Mouse (Mus musculus) yolk sac, embryonic 10.5 days (tissue): ENCODE data around the gene Eps8l2.
"Not testable (repeated sequence)": the region's sequence is repeated elsewhere in the genome, so short reads cannot be mapped to it uniquely, and the experiment has no call there.

Source experiments
- DNase-seq: peaks from one replicate; pipeline ENCODE4 v3.0.0-alpha.2; 2017; ENCODE audit warnings: low spot score

Eps8l2 gene

DNA sequence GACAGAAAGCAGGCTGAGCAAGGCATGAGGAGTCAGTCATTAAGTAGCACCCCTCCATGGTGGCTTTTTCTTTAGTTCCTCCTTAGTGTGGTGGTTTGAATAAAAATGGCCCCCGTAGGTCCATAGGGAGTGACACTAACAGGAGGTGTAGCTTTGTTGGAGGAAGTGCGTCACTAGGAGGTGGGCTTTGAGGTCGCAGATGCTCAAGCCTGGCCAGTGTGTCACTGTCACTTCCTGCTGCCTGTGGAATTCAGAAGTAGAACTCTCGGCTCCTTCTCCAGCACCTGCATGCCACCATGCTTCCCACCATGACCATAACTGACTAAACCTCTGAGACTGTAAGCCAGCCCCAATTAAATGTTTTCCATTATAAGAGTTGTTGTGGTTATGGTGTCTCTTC is 28.7 kb downstream of the Eps8l2 start:
- DNase-seq = no peak

DNA sequence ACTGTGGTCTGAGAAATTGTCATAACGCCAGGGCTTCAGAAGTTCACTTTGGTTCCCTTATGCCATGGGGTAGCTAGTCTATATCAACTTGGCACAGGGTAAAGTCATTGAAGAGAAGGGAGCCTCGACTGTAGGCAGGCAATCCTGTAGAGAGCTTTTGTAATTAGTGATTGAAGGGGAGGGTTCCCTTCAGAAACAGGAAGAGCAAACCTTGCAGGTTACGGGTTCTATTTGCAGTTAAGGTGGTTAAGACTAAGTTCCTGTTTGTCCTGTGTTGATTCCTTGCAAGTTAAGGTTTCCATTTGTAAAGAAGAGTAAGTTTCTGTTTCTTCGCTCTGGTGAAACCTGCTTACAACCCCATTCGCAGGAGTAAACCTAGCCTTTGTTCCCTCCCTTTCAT is 31.2 kb downstream of the Eps8l2 start:
- DNase-seq = no peak

DNA sequence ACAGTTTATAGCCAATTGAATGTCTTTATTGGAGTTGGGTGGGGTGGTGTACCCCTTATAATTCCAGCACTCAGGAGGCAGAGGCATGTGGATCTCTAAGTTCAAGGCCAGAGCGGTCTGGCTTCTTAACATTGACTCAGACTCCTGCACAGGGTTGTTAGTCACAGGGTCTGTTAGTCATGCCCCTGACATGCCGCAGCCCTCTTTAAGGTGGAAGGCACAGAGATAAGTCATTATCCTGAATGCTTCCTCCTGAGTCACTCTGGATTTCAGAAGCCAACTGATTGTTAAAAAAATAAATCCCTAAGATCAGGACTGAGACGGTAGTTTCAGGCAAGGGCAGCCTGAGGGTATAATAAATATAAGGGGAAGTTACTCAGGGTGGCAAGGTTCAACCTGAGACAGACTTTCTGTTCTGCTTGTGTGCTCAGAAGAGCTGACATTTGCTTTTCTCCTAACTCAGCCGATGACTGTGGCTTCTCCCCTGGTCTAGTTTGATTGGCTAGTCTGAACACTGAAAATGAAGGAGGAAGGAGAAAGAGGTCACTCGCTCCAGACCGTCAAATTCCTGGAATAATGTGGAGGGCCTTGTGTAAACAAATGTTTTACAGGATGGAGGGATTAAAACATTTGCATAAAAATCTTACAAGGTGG is 33.4 kb downstream of the Eps8l2 start:
- DNase-seq = peak; percentile 73

DNA sequence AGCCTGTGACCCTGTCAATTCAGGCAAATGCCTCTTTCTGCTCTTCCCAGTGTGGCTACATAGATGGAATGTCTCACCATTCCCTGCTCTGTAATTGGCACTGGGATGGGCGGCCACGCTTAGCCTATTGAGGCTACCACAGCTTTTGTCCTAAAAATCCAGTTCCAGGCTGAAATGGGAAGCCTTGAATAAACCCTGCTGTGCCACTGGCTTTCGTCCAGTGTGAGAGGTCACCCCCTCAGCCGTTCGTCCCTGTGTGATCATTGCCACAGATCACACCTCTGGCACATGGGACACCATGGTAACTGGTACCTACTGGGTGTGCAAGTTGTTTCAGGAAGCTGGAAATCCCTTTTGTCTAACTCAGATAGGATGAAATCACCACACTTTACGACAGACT is 34.9 kb downstream of the Eps8l2 start:
- DNase-seq = no peak

DNA sequence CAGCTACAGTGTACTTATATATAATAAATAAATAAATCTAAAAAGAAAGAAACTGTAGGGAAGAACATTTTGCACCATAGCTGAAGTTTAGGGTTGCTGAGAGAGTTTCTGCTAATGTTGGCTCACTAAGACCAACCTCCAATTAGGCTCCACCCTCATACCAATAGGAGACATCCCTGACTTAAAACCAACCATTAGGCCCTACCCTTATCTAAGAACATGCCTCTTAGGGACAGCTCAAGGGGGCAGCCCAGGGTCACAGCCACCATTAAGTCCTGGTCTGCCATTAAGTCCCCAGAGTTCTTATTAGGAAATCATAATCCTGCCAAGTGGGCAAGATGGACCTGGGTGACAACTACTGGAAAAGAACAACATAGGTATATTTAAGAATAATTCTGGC is 35.7 kb downstream of the Eps8l2 start:
- no peak for DNase-seq

DNA sequence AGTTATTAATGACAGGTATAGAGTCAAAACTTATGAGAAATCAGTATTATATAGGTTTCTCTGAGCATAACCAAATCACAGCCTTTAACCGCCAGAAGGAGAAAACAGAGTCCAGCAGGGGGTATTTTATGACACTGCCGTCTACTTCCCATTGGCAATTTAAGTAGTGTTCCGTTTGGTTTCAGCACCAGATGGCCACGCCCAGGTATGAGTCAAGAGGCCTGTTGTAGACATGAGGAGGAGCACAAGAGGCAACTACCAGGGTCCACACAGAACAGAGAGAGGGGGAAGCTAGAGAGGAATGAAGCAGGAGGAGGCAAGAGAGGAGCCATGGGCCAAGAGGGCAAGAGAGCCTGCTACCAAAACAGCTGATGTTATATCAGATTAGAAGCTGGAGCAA is 40.9 kb downstream of the Eps8l2 start:
- no peak for DNase-seq

DNA sequence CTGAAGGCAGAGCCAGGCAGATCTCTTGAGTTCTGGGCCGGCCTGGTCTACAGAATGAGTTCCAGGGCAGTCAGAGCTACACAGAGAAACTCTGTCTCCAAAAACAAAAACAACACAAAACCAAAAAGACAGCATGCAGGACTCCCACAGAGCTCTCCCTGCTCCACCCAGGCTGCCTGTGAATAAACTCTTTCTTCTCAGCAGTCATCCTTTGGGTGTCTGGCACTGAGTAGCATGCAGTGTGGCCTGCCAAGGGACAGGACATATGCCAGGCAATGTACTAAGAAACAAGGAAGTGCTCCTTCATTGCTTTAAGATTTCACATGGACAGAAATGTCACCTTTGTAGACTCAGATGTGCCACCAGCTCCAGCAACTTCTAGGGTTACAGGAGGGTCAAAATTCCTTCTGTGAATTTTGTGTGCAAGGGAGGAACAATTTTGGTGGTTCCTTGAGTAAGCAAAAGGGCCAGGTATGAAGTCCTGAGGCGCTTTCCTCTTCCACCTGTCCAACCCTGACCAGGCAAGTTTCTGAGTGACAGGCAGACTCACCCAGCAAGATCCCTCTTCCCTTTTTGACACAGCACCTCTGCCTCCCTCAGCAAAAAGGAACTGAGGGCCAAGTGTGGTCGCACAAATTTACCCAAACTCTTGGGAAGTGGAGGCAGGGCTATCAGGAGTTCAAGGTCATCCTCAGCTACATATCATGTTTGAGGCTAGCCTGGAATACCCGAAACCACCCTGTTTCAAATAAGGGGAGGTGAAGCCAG is 42.6 kb downstream of the Eps8l2 start:
- no peak for DNase-seq

DNA sequence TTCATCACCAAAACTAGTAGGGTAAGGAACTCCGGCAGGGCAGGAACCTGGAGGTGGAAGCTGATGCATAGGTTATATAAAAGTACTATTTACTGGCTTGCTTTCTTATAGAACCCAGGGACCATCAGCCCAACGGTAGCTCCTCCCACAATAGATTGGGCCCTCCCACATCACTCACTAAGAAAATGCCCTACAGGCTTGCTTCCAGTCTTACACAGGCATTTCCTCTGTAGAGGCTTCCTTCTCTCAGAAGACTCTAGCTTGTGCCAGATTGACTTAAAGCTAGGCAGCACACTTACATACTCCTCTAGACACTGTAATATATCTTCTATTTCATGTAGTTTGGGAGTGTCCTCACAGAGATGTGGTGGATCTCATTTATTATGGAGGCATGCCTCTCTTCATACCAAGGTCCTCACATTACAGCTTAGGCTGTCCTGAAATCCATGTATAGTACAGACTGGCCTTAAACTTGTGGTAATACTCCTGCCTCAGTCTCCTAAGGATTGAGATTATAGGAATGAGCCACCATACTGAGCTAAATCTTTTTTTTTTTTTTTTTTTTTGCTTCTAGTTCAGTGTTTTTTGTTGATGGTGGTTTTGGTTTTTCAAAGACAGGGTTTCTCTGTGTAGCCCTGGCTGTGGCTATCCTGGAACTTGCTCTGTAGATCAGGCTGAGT is 49.3 kb downstream of the Eps8l2 start:
- no peak for DNase-seq

DNA sequence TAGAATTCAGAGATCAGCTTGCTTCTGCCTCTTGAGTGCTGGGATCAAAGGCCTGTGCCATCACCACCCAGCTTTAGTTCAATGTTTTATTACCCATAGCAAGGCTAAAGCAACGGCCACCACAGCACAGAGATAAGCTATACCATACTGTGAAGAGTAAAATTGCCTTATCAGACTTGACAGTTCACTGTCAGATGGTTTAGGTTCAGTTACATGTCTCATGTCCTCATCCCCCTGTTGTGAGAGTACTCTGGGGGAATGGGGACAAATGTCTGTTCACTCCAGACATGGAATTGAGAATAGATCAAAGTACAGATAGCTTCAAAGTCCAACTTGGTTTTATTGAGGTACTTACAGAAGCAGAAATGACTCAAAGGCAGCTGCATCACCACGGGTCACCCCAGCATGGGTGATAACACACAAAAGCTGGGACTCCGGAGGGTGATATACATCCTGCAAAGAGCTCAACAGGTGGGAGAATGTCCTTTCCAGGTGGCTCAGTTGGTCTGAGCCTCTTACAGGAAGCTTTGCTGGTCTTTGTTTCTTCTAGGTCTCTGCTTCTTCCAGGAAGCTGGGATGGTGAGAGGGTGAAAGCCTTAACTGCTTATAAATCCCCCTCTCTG is 49.9 kb downstream of the Eps8l2 start:
- DNase-seq = no peak

DNA sequence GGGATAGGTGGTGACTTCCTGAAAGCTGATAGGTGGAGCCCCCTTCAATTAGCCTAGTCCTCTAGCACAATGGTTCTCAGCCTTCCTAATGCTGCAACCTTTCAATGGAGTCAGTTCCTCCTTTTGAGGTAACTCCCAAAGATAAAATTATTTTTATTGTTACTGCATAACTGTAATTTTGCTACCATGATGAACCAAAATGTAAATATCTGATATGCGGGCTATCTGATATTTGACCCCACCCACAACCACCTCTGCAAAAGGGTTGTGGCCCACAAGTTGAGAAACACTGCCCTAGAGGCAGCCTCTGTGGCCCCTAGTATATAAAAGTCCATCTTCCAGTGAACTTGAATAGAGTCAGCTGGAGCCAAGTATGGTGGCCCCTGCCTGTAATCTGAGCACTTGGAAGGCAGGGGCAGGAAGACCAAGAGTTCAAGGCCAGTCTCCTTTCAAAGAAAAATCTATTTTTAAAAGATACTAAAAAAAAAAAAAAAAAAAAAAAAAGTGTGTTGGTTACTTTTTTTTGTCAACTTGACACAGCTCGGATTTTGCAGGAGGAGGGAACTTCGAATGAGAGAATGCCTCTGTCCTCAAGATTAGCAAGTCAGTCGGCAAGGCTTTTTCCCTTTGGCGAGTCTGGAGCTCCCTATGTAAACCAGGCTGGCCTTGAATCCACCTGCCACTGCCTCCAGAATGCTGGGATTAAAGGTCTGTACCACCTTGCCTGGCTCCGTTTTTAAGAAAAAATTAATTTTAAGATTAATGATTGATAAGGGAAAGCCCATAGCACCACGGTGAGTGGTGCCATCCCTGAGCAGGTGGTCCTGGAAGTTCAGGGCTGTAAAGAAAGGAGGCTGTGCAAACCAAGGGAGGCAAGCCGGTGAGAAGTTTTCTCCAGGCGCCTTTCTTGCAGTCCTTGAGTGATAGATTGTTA is 51.9 kb downstream of the Eps8l2 start:
- no peak for DNase-seq

DNA sequence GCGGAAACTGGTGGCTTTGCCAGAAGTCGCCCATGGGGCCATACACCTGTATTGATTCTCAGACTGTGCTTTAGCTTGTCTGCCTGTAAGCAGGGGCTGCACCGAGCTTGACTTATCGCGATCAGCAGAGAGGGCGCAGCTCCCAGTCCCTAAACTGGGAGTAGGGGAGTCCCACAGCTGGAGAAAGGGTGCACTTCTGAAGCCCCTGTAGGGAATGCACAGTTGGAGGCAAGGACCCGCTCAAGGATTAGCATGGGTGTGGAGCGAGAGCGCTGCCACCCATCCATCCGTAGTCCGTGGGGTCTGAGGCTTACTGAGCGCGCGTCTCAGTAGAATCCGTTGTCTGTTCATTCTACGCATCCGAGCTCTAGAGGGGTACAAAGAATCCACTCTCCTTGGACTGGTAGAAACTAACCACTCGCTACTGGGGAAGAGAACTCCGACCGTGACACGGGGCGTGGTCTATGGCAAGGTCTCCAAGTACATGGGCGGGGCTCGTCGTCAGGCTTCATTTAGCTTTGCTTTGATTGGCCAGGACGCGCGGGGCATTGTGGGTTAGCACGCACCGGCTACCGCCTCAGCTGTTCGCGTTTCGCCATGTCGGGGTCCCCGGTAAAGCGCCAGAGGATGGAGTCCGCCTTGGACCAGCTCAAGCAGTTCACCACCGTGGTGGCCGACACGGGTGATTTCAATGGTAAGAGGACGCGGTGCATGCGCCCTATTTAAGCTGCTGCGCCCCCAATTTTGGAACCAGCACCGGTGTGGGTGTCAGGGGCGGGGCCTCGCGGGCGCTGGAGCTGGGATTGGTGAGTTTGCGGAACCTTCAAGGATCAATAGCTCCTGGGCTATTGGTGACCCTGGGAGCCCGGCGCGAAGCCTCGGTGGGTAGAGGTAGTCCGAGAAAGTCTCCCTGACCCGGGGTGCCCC is 53.2 kb downstream of the Eps8l2 start, which contains the start of gene Taldo1:
Gene Taldo1 (plus strand): TSS at position 575 of the 927 bp plus-strand sequence.
- DNase-seq = peak; percentile 96

DNA sequence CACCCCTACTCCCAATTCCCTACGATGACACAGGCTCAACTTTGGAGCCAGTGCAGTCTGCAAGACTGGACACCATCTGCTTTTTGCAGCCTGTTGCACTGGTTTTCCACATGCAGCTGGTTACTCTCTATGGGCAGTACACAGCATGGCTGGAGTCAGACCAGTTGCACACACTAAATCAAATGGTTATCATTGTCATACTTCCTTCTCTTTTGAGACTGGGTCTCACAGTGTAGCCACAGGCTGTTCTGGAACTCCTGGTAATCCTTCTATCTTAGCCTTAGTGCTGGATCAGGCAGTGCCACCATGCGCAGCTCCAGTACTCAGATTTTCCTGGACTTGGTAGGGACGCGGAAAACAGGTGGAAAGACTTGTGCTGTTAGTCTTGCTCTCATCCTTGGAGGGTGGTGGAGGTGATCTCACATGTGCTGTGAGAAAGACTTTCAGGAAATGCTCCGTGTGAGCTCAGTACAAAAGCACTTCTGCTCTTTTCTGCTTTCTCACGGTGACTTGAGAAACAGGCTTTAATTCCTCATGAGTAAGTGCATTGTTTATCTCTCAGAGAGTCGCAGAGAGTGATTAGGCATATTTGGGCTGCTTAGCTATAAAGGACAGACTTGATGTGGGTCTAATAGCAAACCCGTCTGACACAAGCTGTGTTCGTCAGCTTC is 54.0 kb downstream of the Eps8l2 start:
- no peak for DNase-seq

DNA sequence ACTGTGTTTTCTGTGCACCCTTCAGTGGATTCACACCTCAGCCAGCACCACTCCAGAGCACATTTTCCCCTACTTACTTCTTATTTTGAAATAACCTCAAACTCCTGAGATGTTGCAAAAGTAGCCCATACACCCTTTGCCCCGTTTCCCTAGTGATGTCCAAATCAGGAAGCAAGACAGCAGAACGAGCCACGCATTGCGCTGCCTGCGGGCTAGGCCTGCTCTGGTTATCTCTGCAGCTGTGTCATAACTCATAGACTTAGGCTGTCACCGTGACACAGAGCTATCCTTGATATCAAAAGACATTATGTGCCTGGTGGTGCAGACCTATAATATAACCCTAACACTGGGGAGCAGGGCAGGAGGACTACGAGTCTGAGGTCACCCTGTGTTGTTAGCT is 55.5 kb downstream of the Eps8l2 start:
- no peak for DNase-seq

DNA sequence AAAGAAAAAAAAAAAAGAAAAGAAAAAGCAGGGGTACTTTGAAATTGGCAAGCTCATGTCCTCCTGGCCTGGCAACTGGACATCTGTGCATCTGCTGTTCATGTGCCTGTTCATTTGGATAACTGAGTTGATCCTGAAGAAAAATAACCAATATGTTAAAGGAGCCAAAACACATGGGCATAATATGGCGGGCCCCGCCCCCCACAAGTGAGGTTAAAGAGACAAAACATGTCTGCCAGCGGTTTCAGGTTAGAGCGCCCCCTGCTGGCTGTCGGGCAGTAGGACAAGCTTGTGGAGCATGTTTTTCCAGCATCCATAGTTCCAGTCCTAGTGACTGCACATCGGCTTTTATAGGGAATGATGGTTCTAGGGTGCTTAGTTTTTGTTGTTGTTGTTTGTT is 56.1 kb downstream of the Eps8l2 start:
- DNase-seq = peak; percentile 51

DNA sequence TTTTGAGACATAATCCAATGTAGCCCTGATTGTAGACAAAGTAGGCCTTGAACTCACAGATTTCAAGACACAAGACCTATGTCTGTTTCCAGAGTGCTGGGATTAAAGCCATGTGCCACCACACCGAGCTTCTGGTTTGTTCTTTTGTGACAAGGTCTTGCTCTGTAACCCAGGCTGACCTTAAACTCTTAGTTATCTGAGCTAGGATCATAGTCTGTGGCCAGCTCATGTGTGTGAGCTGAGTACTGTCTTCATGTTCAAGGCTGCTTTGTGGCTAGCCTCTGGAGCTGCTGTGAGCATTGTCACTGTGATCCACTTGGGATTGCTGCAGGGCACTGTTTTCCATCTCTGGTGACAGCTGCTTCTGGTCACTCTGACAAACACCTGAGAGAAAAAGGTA is 56.7 kb downstream of the Eps8l2 start:
- DNase-seq = no peak

DNA sequence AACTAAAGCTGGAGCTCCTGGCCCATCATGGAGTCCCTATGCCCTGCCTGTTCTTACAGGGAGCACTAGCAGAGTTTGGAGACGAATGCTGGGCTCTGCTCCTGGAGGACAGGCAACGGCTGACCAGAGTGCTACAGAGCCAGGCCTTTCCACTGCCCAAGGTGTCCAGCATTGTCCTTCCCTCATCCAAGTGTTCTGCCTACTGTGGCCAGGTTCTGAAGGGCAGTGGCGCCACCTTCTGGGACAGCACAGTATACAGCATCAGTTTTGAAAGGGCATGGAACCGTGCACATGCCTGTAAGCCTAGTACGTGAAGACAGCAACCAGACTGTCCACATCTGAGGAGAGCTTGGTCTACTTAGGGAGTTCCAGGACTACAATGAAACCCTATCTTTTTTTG is 64.6 kb downstream of the Eps8l2 start:
- peak; percentile 45 for DNase-seq

DNA sequence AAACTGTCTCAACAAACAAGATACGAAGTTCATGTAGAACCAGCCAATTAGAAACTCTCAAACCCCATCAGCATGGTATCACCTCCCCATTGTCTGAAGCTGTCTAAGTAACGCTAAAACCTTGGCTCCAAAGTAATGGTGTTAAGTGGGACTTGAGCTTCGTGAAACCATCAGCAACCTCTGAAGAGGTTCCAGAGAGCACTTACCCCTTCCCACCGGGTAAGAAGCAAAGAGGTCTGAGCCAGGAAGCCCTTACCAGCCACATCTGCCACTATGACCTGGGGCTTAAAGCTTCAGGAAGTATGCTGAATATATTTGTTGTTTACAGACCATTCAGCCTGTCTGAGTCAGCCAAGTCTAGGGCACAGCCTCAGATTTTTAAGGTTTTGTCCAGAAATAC is 66.8 kb downstream of the Eps8l2 start:
- DNase-seq = no peak

DNA sequence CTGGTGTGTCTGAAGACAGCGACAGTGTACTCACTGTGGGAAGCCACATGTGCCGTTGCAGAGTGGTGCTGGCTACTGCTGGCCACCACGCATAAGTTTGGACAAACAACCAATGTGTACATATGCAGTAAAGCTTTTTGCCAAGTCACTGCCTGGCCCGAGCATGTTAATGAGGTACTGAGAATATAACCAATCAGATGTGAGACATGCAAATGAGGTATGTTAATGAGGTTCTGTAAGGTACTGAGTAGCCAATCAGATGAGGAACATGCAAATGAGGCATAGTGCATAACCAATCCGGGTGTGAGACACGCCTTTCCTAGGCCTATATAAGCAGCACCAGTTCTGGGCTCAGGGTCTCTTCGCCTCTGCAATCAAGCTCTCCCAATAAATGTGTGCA is 69.0 kb downstream of the Eps8l2 start:
- not testable (repeated sequence) for DNase-seq

DNA sequence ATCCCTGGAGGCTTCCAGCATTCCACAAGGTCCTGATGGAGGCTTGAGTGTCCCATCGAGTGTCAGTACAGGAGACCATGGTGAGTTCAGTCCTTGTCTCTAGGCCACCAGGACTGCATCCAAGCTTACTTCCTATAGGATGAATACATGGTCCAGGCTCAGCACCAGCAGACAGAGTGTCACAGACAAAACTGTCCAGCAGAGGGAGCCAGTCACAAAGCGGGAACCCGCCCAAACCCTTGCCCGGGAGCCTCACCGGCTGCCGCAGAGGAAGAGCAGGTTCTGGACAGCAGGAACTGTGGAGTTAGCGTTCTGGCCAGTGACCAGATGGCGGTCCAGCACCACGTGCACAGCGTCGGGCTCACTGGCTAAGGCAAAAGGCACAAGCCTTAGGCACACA is 70.2 kb downstream of the Eps8l2 start:
- peak; percentile 70 for DNase-seq

DNA sequence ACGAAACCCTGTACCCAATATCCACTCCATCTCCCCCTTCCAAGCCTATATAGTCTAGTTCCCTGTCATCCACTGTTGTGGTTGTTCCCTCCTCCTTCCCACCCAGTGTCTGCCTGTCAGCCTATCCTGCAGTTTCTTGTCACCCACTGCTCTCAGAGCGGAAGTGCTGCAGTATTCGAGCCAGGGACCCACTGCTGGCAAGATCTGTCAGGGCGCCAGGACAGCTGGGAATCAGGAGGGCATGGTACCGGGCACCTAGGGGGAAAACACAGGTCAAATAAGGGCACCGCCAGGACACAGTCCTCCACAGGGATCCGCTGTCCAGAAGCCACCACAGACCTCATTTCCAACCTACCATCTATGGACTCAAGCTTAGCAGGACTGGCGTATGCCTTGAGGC is 72.0 kb downstream of the Eps8l2 start:
- no peak for DNase-seq
